Mouse (Mus musculus) B cell, adult 62 days (primary cell): ENCODE results near the gene Atp5h. TPM values are rescaled to one million over a fixed set of nuclear protein-coding genes. Genes with fewer than 3 reads are reported as not detected.

Experiments used
- total RNA-seq: library from RNA; stranded (reverse); gene quantifications from 4 replicates; pipeline ENCODE4 v1.2.4, GENCODE M21; 2023

Atp5h gene
- total RNA-seq = 166 to 192 TPM (median 181 TPM) in 4 replicates

GRCm38 (mm10) chr11:115419531-115420237 lies at the start of gene Atp5h, which contains the start of gene Kctd2:
Gene Atp5h, minus strand, starts transcription at chr11:115419962.
Gene Kctd2, plus strand, starts transcription at chr11:115420128.

GRCm38 (mm10) chr11:115462243-115462891 lies 42.6 kb upstream of the Atp5h start, which contains the start of gene Slc16a5:
Gene Slc16a5, plus strand, starts transcription at chr11:115462474.

GRCm38 (mm10) chr11:115439906-115440595 lies 20.3 kb upstream of the Atp5h start, which contains the start of gene Trim80:
Gene Trim80, plus strand, starts transcription at chr11:115440545.

GRCm38 (mm10) chr11:115403338-115404124 lies 16.2 kb downstream of the Atp5h start, which contains the start of gene Mrpl58:
Gene Mrpl58, plus strand, starts transcription at chr11:115403752.

GRCm38 (mm10) chr11:115381743-115382539 lies 37.8 kb downstream of the Atp5h start, which contains the start of gene Cdr2l:
Gene Cdr2l, plus strand, starts transcription at chr11:115381916.

GRCm38 (mm10) chr11:115367395-115367944 lies 52.3 kb downstream of the Atp5h start, which contains the start of gene Hid1:
Gene Hid1, minus strand, starts transcription at chr11:115367756.

Other genes starting within 250 kb of the Atp5h start
- gene Tmem104, start 232.5 kb downstream of the Atp5h start, total RNA-seq = 9.3 to 19.2 TPM (median 15.9 TPM) in 4 replicates
- gene Nat9, start 232.1 kb downstream of the Atp5h start, total RNA-seq = 12.5 to 18.4 TPM (median 14.7 TPM) in 4 replicates
- gene Grin2c, start 152.7 kb downstream of the Atp5h start, total RNA-seq = not detected in 4 replicates
- 16.7 to 19.8 TPM (median 18.0 TPM) in 4 replicates for gene Fdxr, start 142.9 kb downstream of the Atp5h start, total RNA-seq
- 0.16 to 0.24 TPM in 2 of 4 replicates, not detected in the others for gene Fads6, start 122.3 kb downstream of the Atp5h start, total RNA-seq
- gene Otop2, start 112.8 kb downstream of the Atp5h start, total RNA-seq = not detected in 4 replicates
- gene Ush1g, start 97.9 kb downstream of the Atp5h start, total RNA-seq = not detected in 4 replicates
- not detected in 4 replicates for gene Otop3, start 85.2 kb downstream of the Atp5h start, total RNA-seq
- gene Hid1, start 52.2 kb downstream of the Atp5h start, total RNA-seq = 0.35 to 1.2 TPM (median 1.1 TPM) in 3 of 4 replicates, not detected in the other
- not detected in 4 replicates for gene Cdr2l, start 38.0 kb downstream of the Atp5h start, total RNA-seq
- gene Mrpl58, start 16.2 kb downstream of the Atp5h start, total RNA-seq = 33.8 to 53.7 TPM (median 46.1 TPM) in 4 replicates
- gene Kctd2, start 166 bp upstream of the Atp5h start, total RNA-seq = 38.3 to 48.6 TPM (median 42.8 TPM) in 4 replicates
- gene Trim80, start 20.6 kb upstream of the Atp5h start, total RNA-seq = 0.29 TPM in 1 of 4 replicates, not detected in the others
- gene Slc16a5, start 42.5 kb upstream of the Atp5h start, total RNA-seq = not detected in 4 replicates
- gene Armc7, start 55.7 kb upstream of the Atp5h start, total RNA-seq = 7.5 to 9.9 TPM (median 9.5 TPM) in 4 replicates
- gene Nt5c, start 71.9 kb upstream of the Atp5h start, total RNA-seq = 67.1 to 79.0 TPM (median 74.4 TPM) in 4 replicates
- gene Jpt1, start 94.4 kb upstream of the Atp5h start, total RNA-seq = 191 to 199 TPM (median 195 TPM) in 4 replicates
- 235 to 270 TPM (median 258 TPM) in 4 replicates for gene Sumo2, start 116.3 kb upstream of the Atp5h start, total RNA-seq
- 59.2 to 77.9 TPM (median 72.2 TPM) in 4 replicates for gene Nup85, start 144.5 kb upstream of the Atp5h start, total RNA-seq
- 33.1 to 37.1 TPM (median 35.2 TPM) in 4 replicates for gene Mrps7, start 184.0 kb upstream of the Atp5h start, total RNA-seq
- gene Gga3, start 184.1 kb upstream of the Atp5h start, total RNA-seq = 87.2 to 113 TPM (median 112 TPM) in 4 replicates
- 279 to 298 TPM (median 291 TPM) in 4 replicates for gene Mif4gd, start 193.0 kb upstream of the Atp5h start, total RNA-seq
- 88.3 to 104 TPM (median 93.1 TPM) in 4 replicates for gene Slc25a19, start 208.3 kb upstream of the Atp5h start, total RNA-seq